Mouse (Mus musculus) hindbrain, embryonic 10.5 days (tissue): Measurements from ENCODE around the gene Trpv5. TPM values are rescaled to one million over a fixed set of nuclear protein-coding genes. Genes with fewer than 3 reads are reported as not detected.

Source experiments
- DNase-seq: peaks from one replicate; pipeline ENCODE4 v3.0.0-alpha.2; 2017; ENCODE audit warnings: low spot score
- H3K27ac ChIP-seq: fragments of 300-500 bp; sonication (generic); 2 replicates; pipeline ENCODE4 v1.5.1; 2016; ENCODE audit warnings: mild to moderate bottlenecking, moderate library complexity
- H3K27me3 ChIP-seq: fragments of 300-500 bp; sonication (generic); 2 replicates; pipeline ENCODE4 v1.6.1; 2016; ENCODE audit warnings: mild to moderate bottlenecking; ENCODE audit not compliant: poor library complexity, insufficient read depth, severe bottlenecking
- H3K36me3 ChIP-seq: fragments of 300-500 bp; sonication (generic); 2 replicates; pipeline ENCODE4 v1.6.1; 2016; ENCODE audit warnings: mild to moderate bottlenecking, moderate library complexity
- H3K4me1 ChIP-seq: fragments of 300-500 bp; sonication (generic); replicated peaks from 2 replicates; pipeline ENCODE4 v1.6.1; 2016; ENCODE audit warnings: mild to moderate bottlenecking
- H3K4me3 ChIP-seq: fragments of 300-500 bp; sonication (generic); 2 replicates; pipeline ENCODE4 v1.5.1; 2016; ENCODE audit warnings: mild to moderate bottlenecking, moderate library complexity
- H3K9me3 ChIP-seq: fragments of 300-500 bp; sonication (generic); 2 replicates; pipeline ENCODE4 v1.6.1; 2016; ENCODE audit warnings: mild to moderate bottlenecking, moderate library complexity
- WGBS: fragments of 180-500 bp; shearing (Covaris S2); methylation state at CpG from one replicate; pipeline ENCODE4 v1.1.7; 2016; 5-methylcytosine and 5-hydroxymethylcytosine counted together
- polyA plus RNA-seq: library from polyadenylated mRNA; unstranded; fragments of >200 nt; fragmentation: Nextera tagmentation; extraction: Ambion mirVana; gene quantifications from 2 replicates; pipeline ENCODE4 v1.2.1, GENCODE M21; 2016

Gene Trpv5
- polyA plus RNA-seq = not detected in 2 replicates

- DNase-seq = no peak
- Histone ChIP-seq H3K36me3 (no peaks in the 10 kb centered on the region), H3K27me3 (no peaks in the 10 kb centered on the region), H3K9me3 (no peaks in the 10 kb centered on the region), H3K4me3 (no peak within 1 kb of the TSS), H3K27ac (no peak within 1 kb of the TSS), H3K4me1 (no peaks in the 10 kb centered on the region)
- 79% methylated on average over 1 of the region's 1 CpGs for WGBS
Measured at GRCm38 (mm10) chr6:41680669-41681068, at the start of gene Trpv5. Gene Trpv5 (minus strand): TSS chr6:41680769.

GRCm38 (mm10) chr6:41727989-41728609 lies 47.5 kb upstream of the Trpv5 start:
- no peak overlapping the region for H3K27ac ChIP-seq
- no peak for DNase-seq
- H3K4me1 ChIP-seq = no peaks in the 10 kb centered on the region
- no peak overlapping the region for H3K4me3 ChIP-seq
- no peaks in the 10 kb centered on the region for H3K36me3 ChIP-seq
- no peaks in the 10 kb centered on the region for H3K9me3 ChIP-seq
- 81% methylated on average over 1 of the region's 1 CpGs for WGBS
- no peaks in the 10 kb centered on the region for H3K27me3 ChIP-seq

GRCm38 (mm10) chr6:41721430-41721829 lies 40.9 kb upstream of the Trpv5 start:
- Histone ChIP-seq H3K9me3 (no peaks in the 10 kb centered on the region), H3K36me3 (no peaks in the 10 kb centered on the region), H3K4me3 (no peak overlapping the region), H3K4me1 (no peaks in the 10 kb centered on the region), H3K27ac (no peak overlapping the region), H3K27me3 (no peaks in the 10 kb centered on the region)
- 90% methylated on average over 2 of the region's 2 CpGs for whole genome bisulfite sequencing
- DNase-seq = no peak

GRCm38 (mm10) chr6:41710281-41710680 lies 29.7 kb upstream of the Trpv5 start:
- no peak for DNase-seq
- H3K36me3 ChIP-seq = no peaks in the 10 kb centered on the region
- no peaks in the 10 kb centered on the region for H3K9me3 ChIP-seq
- H3K27me3 ChIP-seq = no peaks in the 10 kb centered on the region
- H3K4me3 ChIP-seq = no peak overlapping the region
- no peaks in the 10 kb centered on the region for H3K4me1 ChIP-seq
- WGBS = 83% methylated on average over 1 of the region's 1 CpGs
- H3K27ac ChIP-seq = no peak overlapping the region

- WGBS = 92% methylated on average over 7 of the region's 7 CpGs
- no peaks in the 10 kb centered on the region for H3K36me3 ChIP-seq
- no peak overlapping the region for H3K27ac ChIP-seq
- no peaks in the 10 kb centered on the region for H3K4me1 ChIP-seq
- H3K4me3 ChIP-seq = no peak overlapping the region
- H3K9me3 ChIP-seq = no peaks in the 10 kb centered on the region
- no peaks in the 10 kb centered on the region for H3K27me3 ChIP-seq
- no peak for DNase-seq
Measured at GRCm38 (mm10) chr6:41706275-41706674, 25.7 kb upstream of the Trpv5 start.

- no peak for DNase-seq
- no peaks in the 10 kb centered on the region for H3K4me1 ChIP-seq
- peak within 1 kb of the TSS; percentile 19; the same call in 1 of the 2 replicates for H3K27ac ChIP-seq
- no peak within 1 kb of the TSS for H3K4me3 ChIP-seq
- no peaks in the 10 kb centered on the region for H3K36me3 ChIP-seq
- H3K27me3 ChIP-seq = no peaks in the 10 kb centered on the region
- 58% methylated on average over 1 of the region's 1 CpGs for WGBS
- no peaks in the 10 kb centered on the region for H3K9me3 ChIP-seq
Measured at GRCm38 (mm10) chr6:41704123-41704522, 23.6 kb upstream of the Trpv5 start, which contains the start of gene Kel. Gene Kel (minus strand): TSS chr6:41704339.

GRCm38 (mm10) chr6:41702928-41703327 lies 22.4 kb upstream of the Trpv5 start:
- Histone ChIP-seq H3K9me3 (no peaks in the 10 kb centered on the region), H3K4me3 (no peak overlapping the region), H3K36me3 (no peaks in the 10 kb centered on the region), H3K4me1 (no peaks in the 10 kb centered on the region), H3K27ac (no peak overlapping the region), H3K27me3 (no peaks in the 10 kb centered on the region)
- WGBS = 79% methylated on average over 2 of the region's 2 CpGs
- DNase-seq = no peak

GRCm38 (mm10) chr6:41701245-41701644 lies 20.7 kb upstream of the Trpv5 start:
- Histone ChIP-seq H3K27me3 (no peaks in the 10 kb centered on the region), H3K4me1 (no peaks in the 10 kb centered on the region), H3K4me3 (no peak overlapping the region), H3K9me3 (no peaks in the 10 kb centered on the region), H3K27ac (no peak overlapping the region), H3K36me3 (no peaks in the 10 kb centered on the region)
- WGBS = 93% methylated on average over 1 of the region's 1 CpGs
- DNase-seq = no peak

- Histone ChIP-seq H3K9me3 (no peaks in the 10 kb centered on the region), H3K4me1 (no peaks in the 10 kb centered on the region), H3K27ac (no peak overlapping the region), H3K27me3 (no peaks in the 10 kb centered on the region), H3K36me3 (no peaks in the 10 kb centered on the region), H3K4me3 (no peak overlapping the region)
- no peak for DNase-seq
- 88% methylated on average over 1 of the region's 1 CpGs for WGBS
Measured at GRCm38 (mm10) chr6:41694407-41694806, 13.8 kb upstream of the Trpv5 start.

- DNase-seq = no peak
- no peak overlapping the region for H3K4me3 ChIP-seq
- no peaks in the 10 kb centered on the region for H3K36me3 ChIP-seq
- no peaks in the 10 kb centered on the region for H3K4me1 ChIP-seq
- no peak overlapping the region for H3K27ac ChIP-seq
- no peaks in the 10 kb centered on the region for H3K9me3 ChIP-seq
- H3K27me3 ChIP-seq = no peaks in the 10 kb centered on the region
Measured at GRCm38 (mm10) chr6:41692200-41692599, 11.6 kb upstream of the Trpv5 start.

- WGBS = 85% methylated on average over 3 of the region's 3 CpGs
- no peaks in the 10 kb centered on the region for H3K27me3 ChIP-seq
- no peaks in the 10 kb centered on the region for H3K36me3 ChIP-seq
- DNase-seq = no peak
- no peaks in the 10 kb centered on the region for H3K9me3 ChIP-seq
- H3K4me3 ChIP-seq = no peak overlapping the region
- H3K4me1 ChIP-seq = no peaks in the 10 kb centered on the region
- H3K27ac ChIP-seq = no peak overlapping the region
Measured at GRCm38 (mm10) chr6:41685596-41685995, 5.0 kb upstream of the Trpv5 start.

GRCm38 (mm10) chr6:41684911-41685310 lies 4.3 kb upstream of the Trpv5 start:
- Histone ChIP-seq H3K4me1 (no peaks in the 10 kb centered on the region), H3K27me3 (no peaks in the 10 kb centered on the region), H3K4me3 (no peak overlapping the region), H3K27ac (no peak overlapping the region), H3K9me3 (no peaks in the 10 kb centered on the region), H3K36me3 (no peaks in the 10 kb centered on the region)
- WGBS = 90% methylated on average over 5 of the region's 5 CpGs
- DNase-seq = no peak

- H3K9me3 ChIP-seq = no peaks in the 10 kb centered on the region
- H3K36me3 ChIP-seq = no peaks in the 10 kb centered on the region
- H3K4me3 ChIP-seq = no peak within 1 kb of the TSS
- no peak within 1 kb of the TSS for H3K27ac ChIP-seq
- no peak for DNase-seq
- 86% methylated on average over 2 of the region's 2 CpGs for WGBS
- H3K4me1 ChIP-seq = no peaks in the 10 kb centered on the region
- H3K27me3 ChIP-seq = no peaks in the 10 kb centered on the region
Measured at GRCm38 (mm10) chr6:41684131-41684530, 3.6 kb upstream of the Trpv5 start, which contains the start of gene Llcfc1. Gene Llcfc1 (plus strand): TSS chr6:41684431.

GRCm38 (mm10) chr6:41681656-41682055 lies 1.1 kb upstream of the Trpv5 start:
- WGBS = 81% methylated on average over 5 of the region's 5 CpGs
- Histone ChIP-seq H3K4me3 (no peak overlapping the region), H3K27ac (no peak overlapping the region), H3K36me3 (no peaks in the 10 kb centered on the region), H3K4me1 (no peaks in the 10 kb centered on the region), H3K9me3 (no peaks in the 10 kb centered on the region), H3K27me3 (no peaks in the 10 kb centered on the region)
- no peak for DNase-seq
